Mouse (Mus musculus): Measurements from ENCODE around the gene Phf21a. TPM values are rescaled to one million over a fixed set of nuclear protein-coding genes. Genes with fewer than 3 reads are reported as not detected.

The Phf21a gene
- total and polyA plus RNA-seq, 2 experiments from 2014 or later: 31.7 to 41.3 TPM

DNA sequence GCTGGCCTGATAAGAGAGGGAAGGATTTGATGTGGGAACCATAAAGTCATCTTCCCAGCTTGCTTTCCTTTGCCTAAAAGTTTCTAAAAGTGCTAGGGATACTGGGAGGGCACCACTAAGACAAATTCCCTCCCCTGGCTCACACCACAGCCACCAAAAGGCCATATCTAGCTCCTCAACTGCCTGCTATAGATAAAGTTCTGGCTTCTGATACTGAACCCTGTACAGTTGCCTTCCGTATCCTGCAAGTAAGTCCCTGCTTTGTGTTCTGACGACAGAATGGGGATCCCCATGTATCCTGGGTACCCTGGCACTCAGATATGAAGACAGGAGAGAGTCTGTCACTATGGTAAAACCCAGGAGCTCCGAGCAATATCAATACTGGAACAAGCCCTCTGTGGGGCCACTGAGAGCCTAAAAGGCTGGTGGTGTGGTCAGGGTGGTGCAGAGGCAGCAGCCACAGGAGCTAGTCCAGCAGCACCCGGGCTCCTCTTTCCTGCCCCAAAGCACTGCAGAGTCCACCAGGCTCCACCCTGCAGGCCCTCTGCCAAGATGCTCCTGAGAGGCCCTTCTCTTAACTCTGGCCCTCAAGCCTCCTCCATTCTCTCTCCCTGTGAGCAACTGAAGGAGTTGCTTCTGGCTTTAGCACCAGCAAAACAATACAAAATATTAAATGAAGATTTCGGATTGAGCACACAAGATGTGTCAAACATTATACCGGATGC, 297.5 kb downstream of the Phf21a start:
- peaks cover 23% of the 10 kb centered on the region for H3K36me3 ChIP-seq (ENCODE audit: insufficient read depth, low read length)
- no peak overlapping the region for H3K4me2 ChIP-seq (ENCODE audit: low read depth, low read length, poor library complexity, severe bottlenecking)
- peak overlapping the region; percentile 20; the same call in 1 of the 2 replicates for H3K27ac ChIP-seq (ENCODE audit: low read depth, low read length)
- WGBS: 75% methylated on average over 6 of the region's 6 CpGs
- H3K9me3 ChIP-seq (ENCODE audit: low read length): no peaks in the 10 kb centered on the region
- ATAC-seq (ENCODE audit: low FRiP score) (no peak), DNase-seq (ENCODE audit: low spot score) (no peak)
- H3K4me3 ChIP-seq (ENCODE audit: low read depth, low read length): no peak overlapping the region; the same call in 1 of the 2 replicates
- H3K4me1 ChIP-seq (ENCODE audit: insufficient read depth, low read length): peaks cover 16% of the 10 kb centered on the region
- no peak overlapping the region for H3K9ac ChIP-seq (replicated peaks; ENCODE audit: low read length, poor library complexity, severe bottlenecking)
- TF ChIP-seq CTCF (IDR thresholded peaks at IDR 0.05): no peak
- no peaks in the 10 kb centered on the region for H3K27me3 ChIP-seq (ENCODE audit: insufficient read depth, low read length)

DNA sequence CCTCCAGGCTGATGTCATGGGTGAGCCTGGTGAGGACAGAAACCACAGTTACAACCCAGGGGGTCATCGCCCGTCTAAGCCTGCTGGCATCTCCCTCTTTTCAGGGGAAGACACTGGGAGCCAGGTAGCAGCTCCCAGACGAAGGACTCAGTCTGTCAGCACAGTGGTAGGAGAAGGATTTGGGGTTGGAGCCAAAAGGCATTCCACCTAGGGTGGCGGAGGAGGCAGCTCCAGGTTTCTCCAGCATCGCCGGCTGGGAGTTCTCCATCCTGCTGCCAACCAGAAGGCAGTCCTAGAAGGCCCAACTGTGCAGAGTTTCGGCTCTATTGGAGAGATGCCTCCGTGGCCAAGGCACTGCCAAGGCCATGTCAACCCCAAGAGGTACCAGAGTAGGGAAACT, 298.2 kb downstream of the Phf21a start:
- 85% methylated on average over 8 of the region's 8 CpGs for WGBS
- H3K27ac ChIP-seq (ENCODE audit: low read depth, low read length): no peak overlapping the region
- H3K4me1 ChIP-seq (ENCODE audit: insufficient read depth, low read length): peaks cover 16% of the 10 kb centered on the region
- H3K36me3 ChIP-seq (ENCODE audit: insufficient read depth, low read length): peaks cover 16% of the 10 kb centered on the region
- H3K27me3 ChIP-seq (ENCODE audit: insufficient read depth, low read length): no peaks in the 10 kb centered on the region
- H3K9me3 ChIP-seq (ENCODE audit: low read length): no peaks in the 10 kb centered on the region
- no peak for TF ChIP-seq CTCF (IDR thresholded peaks at IDR 0.05)
- H3K9ac ChIP-seq (replicated peaks; ENCODE audit: low read length, poor library complexity, severe bottlenecking): no peak overlapping the region
- ATAC-seq (ENCODE audit: low FRiP score) (no peak), DNase-seq (ENCODE audit: low spot score) (no peak)
- H3K4me3 ChIP-seq (ENCODE audit: low read depth, low read length): no peak overlapping the region
- no peak overlapping the region; the same call in 1 of the 2 replicates for H3K4me2 ChIP-seq (ENCODE audit: low read depth, low read length, poor library complexity, severe bottlenecking)

DNA sequence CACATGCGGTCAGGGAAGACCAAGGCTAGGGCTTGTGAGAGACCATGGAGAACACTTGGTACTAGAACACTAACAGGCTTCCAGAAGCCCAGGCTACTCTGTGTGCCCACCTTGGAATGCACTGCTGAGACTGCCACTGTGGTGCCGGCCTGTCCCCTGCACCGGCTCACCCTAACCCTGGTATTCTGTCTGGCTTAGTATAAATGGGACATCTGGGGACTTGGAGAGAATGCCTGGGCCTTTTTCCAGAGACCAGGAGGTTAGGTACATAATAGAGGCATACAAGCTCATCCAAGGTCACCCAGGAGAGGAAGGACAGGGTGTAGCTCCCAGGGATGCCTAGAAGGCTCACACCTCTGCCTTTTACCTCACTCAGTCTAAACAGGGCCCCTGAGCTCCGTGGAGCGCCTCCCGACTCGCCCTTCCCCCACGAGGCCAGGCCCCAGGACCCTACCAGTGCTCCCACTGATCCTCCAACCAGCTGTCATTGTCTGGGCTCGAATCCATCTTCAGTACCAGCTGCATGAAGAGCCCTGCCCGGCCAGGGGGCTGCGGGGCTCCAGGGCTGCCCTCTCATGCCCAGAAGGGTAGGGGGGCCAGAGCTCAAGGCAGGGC, 298.9 kb downstream of the Phf21a start:
- peak overlapping the region; percentile 51 for H3K4me2 ChIP-seq (ENCODE audit: low read depth, low read length, poor library complexity, severe bottlenecking)
- no peaks in the 10 kb centered on the region for H3K9me3 ChIP-seq (ENCODE audit: low read length)
- peak overlapping the region; percentile 73 for H3K27ac ChIP-seq (ENCODE audit: low read depth, low read length)
- peak overlapping the region; percentile 59 for H3K9ac ChIP-seq (replicated peaks; ENCODE audit: low read length, poor library complexity, severe bottlenecking)
- peaks cover 9% of the 10 kb centered on the region for H3K36me3 ChIP-seq (ENCODE audit: insufficient read depth, low read length)
- H3K4me1 ChIP-seq (ENCODE audit: insufficient read depth, low read length): peaks cover 16% of the 10 kb centered on the region
- no peaks in the 10 kb centered on the region for H3K27me3 ChIP-seq (ENCODE audit: insufficient read depth, low read length)
- no peak for DNase-seq (ENCODE audit: low spot score)
- ATAC-seq (ENCODE audit: low FRiP score): 0 out of 2 replicates have a peak, but pooled peaks have one; percentile 1
- TF ChIP-seq CTCF (IDR thresholded peaks at IDR 0.05): no peak
- 17% methylated on average over 11 of the region's 11 CpGs for WGBS
- H3K4me3 ChIP-seq (ENCODE audit: low read depth, low read length): peak overlapping the region; percentile 23

DNA sequence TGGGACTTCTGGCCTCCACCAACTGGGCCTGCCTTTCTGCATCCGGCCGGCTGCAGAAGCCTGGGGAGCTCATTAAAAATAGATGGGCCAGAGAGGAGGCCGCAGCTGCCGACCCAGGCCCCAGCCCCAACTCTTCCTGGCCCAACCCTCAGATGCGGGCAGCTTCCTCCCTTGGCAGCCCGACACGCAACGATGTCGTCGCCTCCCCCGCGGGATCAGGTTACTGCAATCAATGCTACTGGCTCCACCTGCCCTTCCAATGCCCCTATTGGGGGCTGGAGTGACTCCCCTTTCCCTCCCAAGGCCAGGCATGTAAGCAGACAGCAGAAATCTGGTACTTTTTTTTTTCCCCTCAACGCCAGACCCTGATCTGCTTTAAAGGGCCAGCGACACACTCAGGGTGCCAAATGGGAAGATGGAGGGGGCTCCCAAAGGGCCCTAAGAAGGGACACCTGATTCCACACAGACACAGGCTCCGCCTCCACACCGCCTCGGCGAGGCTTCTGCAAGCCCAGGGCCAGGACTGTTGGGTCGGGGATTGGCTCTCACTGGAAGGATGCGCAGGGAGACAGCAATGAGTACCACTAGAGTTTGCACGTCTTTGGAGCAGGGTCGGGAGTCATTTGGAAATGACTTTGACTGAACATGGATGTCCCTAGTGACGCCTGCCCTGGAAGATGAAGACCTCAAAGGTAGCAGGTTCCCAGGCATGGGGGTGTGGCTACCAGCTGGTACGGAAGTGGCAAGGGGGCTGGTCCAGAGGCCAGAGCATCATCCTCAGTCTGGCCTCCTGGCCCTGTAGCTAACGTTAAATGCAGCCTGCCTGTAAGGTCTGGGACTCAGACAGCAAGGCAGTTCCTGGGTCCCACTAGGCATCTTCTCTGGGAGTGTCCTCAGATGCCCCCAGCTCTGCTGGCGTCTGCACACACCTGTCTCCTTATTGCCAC, 299.7 kb downstream of the Phf21a start:
- peak overlapping the region; percentile 23 for H3K4me3 ChIP-seq (ENCODE audit: low read depth, low read length)
- no peaks in the 10 kb centered on the region for H3K27me3 ChIP-seq (ENCODE audit: insufficient read depth, low read length)
- no peak for TF ChIP-seq CTCF (IDR thresholded peaks at IDR 0.05)
- peaks cover 16% of the 10 kb centered on the region for H3K4me1 ChIP-seq (ENCODE audit: insufficient read depth, low read length)
- H3K9me3 ChIP-seq (ENCODE audit: low read length): no peaks in the 10 kb centered on the region
- WGBS: 7% methylated on average over 23 of the region's 26 CpGs
- DNase-seq (ENCODE audit: low spot score): peak; percentile 72
- peaks cover 1% of the 10 kb centered on the region; the same call in 1 of the 2 replicates for H3K36me3 ChIP-seq (ENCODE audit: insufficient read depth, low read length)
- ATAC-seq (ENCODE audit: low FRiP score): no peak
- H3K4me2 ChIP-seq (ENCODE audit: low read depth, low read length, poor library complexity, severe bottlenecking): peak overlapping the region; percentile 51
- peak overlapping the region; percentile 59 for H3K9ac ChIP-seq (replicated peaks; ENCODE audit: low read length, poor library complexity, severe bottlenecking)
- H3K27ac ChIP-seq (ENCODE audit: low read depth, low read length): peak overlapping the region; percentile 73

DNA sequence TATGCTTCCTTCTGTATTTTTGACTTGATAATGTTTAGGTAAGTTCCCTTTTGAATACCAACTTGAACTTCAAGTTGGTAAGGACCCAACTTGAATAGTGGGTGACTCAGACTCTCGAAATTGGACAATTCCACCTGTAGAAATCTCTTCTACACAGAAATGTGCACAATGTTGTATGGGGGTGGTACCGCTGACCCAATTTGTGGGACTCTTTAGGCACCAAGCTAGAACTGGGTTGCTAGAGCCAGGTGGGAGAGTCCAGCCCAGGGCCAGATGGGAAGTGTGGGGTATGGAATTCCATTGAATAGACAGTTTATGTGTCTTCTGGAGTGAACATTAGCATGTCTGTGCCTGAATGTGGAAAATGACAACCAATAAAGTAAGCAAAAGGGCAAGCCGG, 302.6 kb downstream of the Phf21a start:
- Histone ChIP-seq H3K36me3 (ENCODE audit: insufficient read depth, low read length) (no peaks in the 10 kb centered on the region), H3K9me3 (ENCODE audit: low read length) (no peaks in the 10 kb centered on the region), H3K27ac (ENCODE audit: low read depth, low read length) (no peak overlapping the region), H3K4me1 (ENCODE audit: insufficient read depth, low read length) (peaks cover 16% of the 10 kb centered on the region; the same call in 1 of the 2 replicates), H3K4me3 (ENCODE audit: low read depth, low read length) (no peak overlapping the region), H3K4me2 (ENCODE audit: low read depth, low read length, poor library complexity, severe bottlenecking) (no peak overlapping the region), H3K9ac (replicated peaks; ENCODE audit: low read length, poor library complexity, severe bottlenecking) (no peak overlapping the region), H3K27me3 (ENCODE audit: insufficient read depth, low read length) (no peaks in the 10 kb centered on the region)
- no peak for TF ChIP-seq CTCF (IDR thresholded peaks at IDR 0.05)
- 90% methylated on average over 3 of the region's 3 CpGs for WGBS
- DNase-seq (ENCODE audit: low spot score) (no peak), ATAC-seq (ENCODE audit: low FRiP score) (no peak)
